Mouse (Mus musculus): ENCODE results near the gene Pdk1.
"Not testable (repeated sequence)": the region's sequence is repeated elsewhere in the genome, so short reads cannot be mapped to it uniquely, and the experiment has no call there.

Pdk1 gene

DNA sequence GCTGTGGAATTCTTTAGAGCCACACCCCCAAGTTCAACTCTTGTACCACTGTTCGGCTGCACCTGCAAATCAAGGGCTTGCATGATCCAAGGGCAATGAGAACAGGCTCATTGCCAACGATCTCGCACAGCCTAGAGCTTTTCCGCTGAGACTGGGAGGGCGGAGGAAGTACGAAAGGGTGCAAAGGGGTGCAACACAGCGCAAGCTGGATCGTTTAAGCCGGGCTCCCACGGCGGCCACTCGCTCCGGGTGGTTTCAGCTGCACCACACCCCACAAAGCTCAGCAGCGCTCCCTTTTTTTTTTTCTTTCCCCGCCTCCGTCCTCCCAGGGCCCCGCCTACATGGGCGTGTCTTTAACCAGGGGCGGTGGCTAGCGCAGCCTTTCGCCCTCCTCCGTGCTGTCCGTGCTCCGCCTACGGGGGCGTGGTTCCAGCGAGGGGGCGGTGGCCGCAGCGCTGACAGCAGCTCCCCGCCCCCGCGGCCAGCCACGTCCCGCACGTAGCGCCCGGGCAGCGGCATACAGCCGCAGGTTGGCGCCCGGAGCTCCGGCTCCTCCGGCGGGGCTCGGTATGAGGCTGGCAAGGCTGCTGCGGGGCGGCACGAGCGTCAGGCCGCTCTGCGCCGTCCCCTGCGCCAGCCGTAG is at the start of gene Pdk1:
Gene Pdk1, plus strand, starts transcription at position 424 of the 643 bp plus-strand sequence.
- peak; percentile 77 for DNase-seq (ENCODE audit: extremely low spot score, low read depth, low spot score)

DNA sequence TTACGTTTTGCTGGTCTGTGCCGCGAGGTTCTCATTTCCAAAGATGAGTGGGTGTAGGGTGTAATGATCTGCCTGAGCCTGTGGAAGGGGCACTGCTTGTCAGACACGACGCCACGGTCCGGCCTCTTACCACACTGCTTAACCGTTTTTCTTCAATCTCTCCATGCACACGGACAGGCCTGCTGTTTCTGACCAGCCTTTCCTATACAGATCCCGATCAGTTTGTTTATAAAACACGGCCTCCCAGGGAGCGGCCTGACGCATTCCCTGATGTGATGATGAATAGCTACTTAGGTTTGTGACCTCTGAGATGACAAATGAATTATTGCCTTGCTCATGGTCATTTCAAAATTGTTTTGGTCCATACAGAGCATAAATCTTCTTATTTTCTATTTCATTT is 48.9 kb upstream of the Pdk1 start:
- DNase-seq (ENCODE audit: extremely low spot score, low read depth, low spot score), result no peak

GRCm38 (mm10) chr2:71827711-71828110 is 45.3 kb upstream of the Pdk1 start:
- no peak for DNase-seq (ENCODE audit: extremely low spot score, low read depth, low spot score)

- no peak for DNase-seq (ENCODE audit: extremely low spot score, low read depth, low spot score)
Observed at GRCm38 (mm10) chr2:71828928-71829327, 44.1 kb upstream of the Pdk1 start.

DNA sequence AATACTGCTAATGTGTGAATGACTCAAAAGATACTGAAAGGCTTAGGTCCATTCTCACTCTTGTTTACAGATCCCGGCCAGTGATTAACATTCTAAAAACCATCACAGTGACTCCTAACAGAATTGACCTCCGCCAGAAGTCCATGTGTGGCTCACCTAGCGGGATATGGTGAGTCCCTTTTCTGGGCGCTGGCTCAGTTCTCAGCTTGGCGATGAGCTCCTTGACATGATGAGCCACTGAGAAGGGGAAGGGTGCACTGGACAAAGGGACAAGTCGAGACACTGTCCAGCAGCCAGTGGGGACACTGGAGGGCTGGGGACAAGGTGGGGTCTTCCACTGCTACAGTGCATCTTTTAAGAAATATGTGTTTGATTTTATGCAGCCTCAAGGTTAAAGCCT is 39.4 kb upstream of the Pdk1 start:
- DNase-seq (ENCODE audit: extremely low spot score, low read depth, low spot score), result no peak

GRCm38 (mm10) chr2:71834371-71834770 is 38.7 kb upstream of the Pdk1 start:
- DNase-seq (ENCODE audit: extremely low spot score, low read depth, low spot score), result no peak

DNA sequence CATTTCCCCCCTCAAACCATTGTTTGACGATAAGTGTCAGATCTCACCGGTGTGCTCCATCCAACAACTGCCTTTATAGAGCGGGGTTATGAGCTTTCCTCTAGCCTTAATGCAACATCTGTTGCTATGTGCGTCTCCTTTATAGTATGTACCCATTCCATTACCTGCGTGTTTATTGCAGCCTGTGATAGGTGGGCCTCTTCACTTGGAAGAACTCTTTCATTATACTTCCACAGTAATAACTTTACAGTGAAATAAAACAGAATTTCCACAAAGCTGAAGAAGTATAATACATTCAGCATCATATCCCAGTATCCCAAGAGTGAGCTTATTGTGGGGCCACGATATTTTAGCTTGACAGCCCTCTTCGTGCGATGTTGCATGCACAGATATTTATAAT is 37.5 kb upstream of the Pdk1 start:
- DNase-seq (ENCODE audit: extremely low spot score, low read depth, low spot score), result no peak

- no peak for DNase-seq (ENCODE audit: extremely low spot score, low read depth, low spot score)
Observed at GRCm38 (mm10) chr2:71836232-71836631, 36.8 kb upstream of the Pdk1 start.

GRCm38 (mm10) chr2:71837261-71837660 is 35.8 kb upstream of the Pdk1 start:
- no peak for DNase-seq (ENCODE audit: extremely low spot score, low read depth, low spot score)

DNA sequence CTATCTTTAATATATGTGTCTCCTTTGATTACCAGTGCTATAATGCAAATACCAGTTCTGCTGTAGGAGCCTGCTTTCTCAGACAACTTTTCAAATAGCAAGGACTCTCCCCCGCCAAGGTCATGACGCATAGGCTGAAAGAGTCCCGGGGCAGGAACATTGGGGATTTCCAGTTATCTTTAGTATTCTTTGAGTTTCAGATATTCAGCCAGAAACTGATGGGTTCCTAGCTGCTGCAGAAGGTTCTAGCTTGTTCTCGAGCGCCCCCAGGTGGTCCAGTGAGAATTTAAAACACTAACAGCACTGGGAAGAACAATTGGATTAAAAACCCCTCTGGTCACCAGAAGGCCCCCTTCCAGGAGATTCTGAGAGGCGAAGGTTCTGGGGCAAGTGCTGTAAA is 35.2 kb upstream of the Pdk1 start:
- no peak for DNase-seq (ENCODE audit: extremely low spot score, low read depth, low spot score)

GRCm38 (mm10) chr2:71843316-71843715 is 29.7 kb upstream of the Pdk1 start:
- no peak for DNase-seq (ENCODE audit: extremely low spot score, low read depth, low spot score)

DNA sequence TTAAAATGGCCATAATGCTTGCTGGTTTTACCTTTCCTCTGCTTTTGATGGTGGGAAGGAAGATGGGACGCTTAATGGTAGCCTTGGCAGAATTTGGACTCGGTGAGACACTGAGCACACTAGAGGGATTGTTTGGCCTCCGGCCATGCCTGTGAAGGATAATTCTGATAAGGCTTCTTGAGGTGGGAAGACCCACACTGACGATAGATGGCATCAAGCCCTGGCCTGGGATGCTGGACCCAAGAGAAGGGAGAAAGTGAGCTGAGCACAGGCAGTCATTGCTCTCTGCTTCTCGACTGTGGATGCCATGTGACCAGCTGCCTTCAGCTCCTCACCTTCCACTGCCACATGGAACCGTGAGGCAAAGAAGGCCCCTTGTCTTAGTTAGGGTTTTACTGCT is 28.1 kb upstream of the Pdk1 start:
- no peak for DNase-seq (ENCODE audit: extremely low spot score, low read depth, low spot score)

DNA sequence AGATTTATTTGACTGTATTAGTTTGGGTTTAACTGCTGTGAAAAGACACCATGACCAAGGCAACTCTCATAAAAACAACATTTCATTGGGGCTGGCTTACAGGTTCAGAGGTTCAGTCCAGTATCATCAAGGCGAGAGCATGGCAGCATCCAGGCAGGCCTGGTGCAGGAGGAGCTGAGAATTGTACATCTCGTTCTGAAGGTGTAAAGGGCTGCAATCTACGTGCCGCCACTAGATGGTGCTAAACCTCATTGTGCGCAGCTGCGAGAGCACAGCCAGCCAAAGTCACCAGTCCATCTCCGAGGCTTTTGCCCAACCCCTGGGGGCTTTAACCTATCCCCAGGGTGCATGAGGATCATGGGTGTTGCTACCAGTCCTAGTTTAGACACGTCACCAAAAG is 20.9 kb upstream of the Pdk1 start:
- not testable (repeated sequence) for DNase-seq (ENCODE audit: extremely low spot score, low read depth, low spot score)

DNA sequence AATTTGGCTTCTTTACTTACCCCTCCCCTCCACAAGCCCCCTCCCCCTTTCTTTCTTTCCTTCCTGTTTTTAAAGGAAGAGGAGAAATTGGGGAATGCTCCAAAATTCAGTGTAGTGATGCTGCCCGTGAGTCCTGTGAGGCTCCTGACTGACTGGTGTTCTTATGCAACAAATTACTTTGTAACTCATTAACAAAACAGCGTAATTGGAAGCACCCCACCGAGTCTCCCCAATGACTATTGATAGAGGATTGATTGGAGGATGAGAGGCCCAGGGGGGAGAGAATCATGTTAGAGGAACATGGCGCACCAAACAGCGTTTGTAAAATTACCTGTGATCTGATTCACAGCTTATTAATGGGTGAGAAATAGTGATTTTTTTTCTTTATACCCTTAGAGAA is 17.9 kb upstream of the Pdk1 start:
- no peak for DNase-seq (ENCODE audit: extremely low spot score, low read depth, low spot score)

DNA sequence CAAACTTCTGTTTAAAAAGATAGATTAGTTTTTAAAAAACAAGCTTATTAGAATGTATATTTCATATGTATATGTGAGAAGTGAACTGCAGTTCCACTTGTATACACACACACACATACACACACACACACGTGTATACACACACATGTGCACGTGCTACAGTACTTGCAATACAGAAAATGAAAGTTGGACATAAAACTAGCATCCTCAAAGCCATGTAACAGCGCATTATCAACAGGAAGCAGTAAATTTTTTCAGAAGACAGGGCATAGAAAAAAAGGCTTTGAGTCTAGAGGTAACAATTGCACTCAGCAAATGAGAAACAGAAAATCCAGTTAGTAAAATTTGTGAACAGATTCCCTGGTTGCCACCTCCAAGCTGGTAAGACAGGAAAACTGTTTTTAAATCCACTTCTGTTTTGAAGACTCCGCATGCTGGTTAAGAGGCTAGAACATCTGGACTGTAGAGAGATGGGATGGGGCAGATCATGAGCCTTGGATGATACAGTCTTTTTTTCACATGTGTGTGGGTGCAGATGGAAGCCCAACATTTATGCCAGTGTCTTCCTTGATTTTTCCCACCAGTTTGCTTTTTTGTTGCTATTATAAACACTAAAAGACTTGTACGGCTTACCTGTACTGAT is 9.4 kb upstream of the Pdk1 start:
- DNase-seq (ENCODE audit: extremely low spot score, low read depth, low spot score), result no peak

GRCm38 (mm10) chr2:71865022-71865421 is 8.0 kb upstream of the Pdk1 start:
- no peak for DNase-seq (ENCODE audit: extremely low spot score, low read depth, low spot score)

GRCm38 (mm10) chr2:71865935-71866334 is 7.1 kb upstream of the Pdk1 start:
- no peak for DNase-seq (ENCODE audit: extremely low spot score, low read depth, low spot score)

DNA sequence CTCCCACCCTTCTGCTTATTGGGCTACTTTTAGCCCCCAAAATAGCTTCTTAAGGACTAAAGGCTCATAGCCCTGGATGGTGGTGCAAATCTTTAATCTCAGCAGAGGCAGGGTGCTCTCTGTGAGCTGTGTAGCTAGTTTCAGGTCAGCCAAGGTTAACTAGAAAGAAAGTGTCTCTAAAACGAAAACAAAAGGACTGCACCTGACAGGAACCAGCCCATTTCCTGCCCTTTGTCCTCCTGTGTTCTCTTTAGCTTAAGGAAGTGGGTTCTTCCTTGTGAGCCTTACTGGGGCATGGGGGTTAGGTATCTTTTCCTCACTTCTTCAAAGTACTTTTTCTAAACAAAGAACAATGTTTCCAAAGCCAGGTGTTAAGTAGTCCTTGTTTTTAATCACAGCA is 6.5 kb upstream of the Pdk1 start:
- DNase-seq (ENCODE audit: extremely low spot score, low read depth, low spot score), result no peak

DNA sequence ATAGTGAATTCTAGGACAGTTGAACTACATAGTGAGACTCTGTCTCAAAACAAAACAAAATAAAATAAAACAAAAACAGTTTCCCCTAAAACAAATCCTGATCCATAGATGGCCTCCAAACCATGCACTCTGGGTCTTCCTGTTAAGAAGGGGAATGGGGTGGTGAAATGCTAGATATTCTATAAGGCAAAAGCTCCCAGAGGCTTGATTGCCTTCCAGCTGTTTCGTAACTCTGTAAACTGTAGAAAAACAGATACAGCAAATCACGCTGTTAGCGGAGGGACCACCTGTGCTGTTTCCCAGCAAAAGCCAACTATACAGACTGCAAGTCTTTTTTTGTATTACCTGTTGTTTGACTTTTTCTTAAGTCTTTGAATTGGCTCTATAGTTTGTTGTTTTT is 6.0 kb upstream of the Pdk1 start:
- DNase-seq (ENCODE audit: extremely low spot score, low read depth, low spot score), result no peak

GRCm38 (mm10) chr2:71867480-71867879 is 5.5 kb upstream of the Pdk1 start:
- no peak for DNase-seq (ENCODE audit: extremely low spot score, low read depth, low spot score)

- no peak for DNase-seq (ENCODE audit: extremely low spot score, low read depth, low spot score)
Observed at GRCm38 (mm10) chr2:71868256-71868655, 4.8 kb upstream of the Pdk1 start.

GRCm38 (mm10) chr2:71872141-71872540 is 883 bp upstream of the Pdk1 start:
- DNase-seq (ENCODE audit: extremely low spot score, low read depth, low spot score), result no peak

Data from hindlimb bud, embryonic 11.5 days (tissue).